In the genomic region with DNA sequence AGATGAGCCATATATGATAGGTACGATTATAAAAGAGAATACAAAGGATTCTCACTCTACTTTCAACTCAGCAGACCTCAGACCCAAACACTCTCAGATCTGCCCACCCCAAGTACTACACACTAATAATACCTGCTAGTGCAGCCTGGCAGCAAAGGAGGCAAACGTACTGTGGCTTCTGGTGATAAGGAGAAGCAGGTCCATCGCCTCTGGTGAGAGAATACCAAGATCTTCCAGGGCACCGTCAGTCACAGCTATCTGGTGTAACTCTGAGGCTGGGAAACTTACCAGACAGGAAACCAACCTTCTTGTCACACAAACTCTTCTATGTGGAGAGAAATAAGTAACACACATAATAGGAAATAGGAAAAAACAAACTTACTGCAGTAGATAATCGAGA, we compare ENCODE assay signal across 27 mouse cellular contexts. TPM values are rescaled to one million over a fixed set of nuclear protein-coding genes. Genes with fewer than 3 reads are reported as not detected.
DNase-seq lines count a peak whose midpoint lies in the region; ATAC-seq and TF ChIP-seq lines count a peak whose summit lies in the region.
"Had no signal": no experiment of that assay in that cellular context is flagged by ENCODE, and none has a peak within 500 bp of the region (broad histone marks: within the 10 kb centered on the region; RNA-seq: fewer than 3 reads in every experiment).

No protein-coding gene starts in this region.

- no peak for TF ChIP-seq CTCF in MEL (IDR thresholded peaks at IDR 0.05 in 2 of 3, conservative IDR thresholded peaks at IDR 0.05 in 1 of 3; ENCODE audit: control insufficient read depth in 1 of 3, insufficient read depth in 1 of 3, low read depth in 2 of 3, low read length in 3 of 3, poor library complexity in 1 of 3, severe bottlenecking in 1 of 3)
- TF ChIP-seq CTCF in liver, embryonic 14.5 days (IDR thresholded peaks at IDR 0.05; ENCODE audit: low read depth) = no peak

- DNase-seq in 416B (ENCODE audit: low read depth) (peak; percentile 42), MEL (ENCODE audit: low read depth, low spot score) (peak; percentile 44)
- DNase-seq in liver, embryonic 14.5 days (ENCODE audit: low read depth in 3 of 3, low spot score in 3 of 3) = peak in 1 of 3 experiments; percentile 3
- no peak for DNase-seq in left cerebral cortex, postnatal 25 days (ENCODE audit: low spot score in 2 of 2)
- no peak for DNase-seq in layer of hippocampus, postnatal 14 days (ENCODE audit: low spot score in 2 of 2)
- DNase-seq in layer of hippocampus, adult 11-12 months (ENCODE audit: low spot score) = no peak
- DNase-seq: adrenal gland, adult 2 months; adrenal gland, postnatal 25 days; B cell, adult 2 months; cerebellum, adult 11 months; cerebellum, adult 8-10 months; cerebellum, postnatal 14 days; forebrain, postnatal 0 days; gastrocnemius, postnatal 14 days; heart, adult 18-20 months; heart, postnatal 14 days had no signal

- no peak for TF ChIP-seq POLR2A in MEL (IDR thresholded peaks at IDR 0.05; ENCODE audit: control insufficient read depth in 1 of 2, insufficient read depth in 1 of 2, low read depth in 1 of 2, low read length in 2 of 2, poor library complexity in 1 of 2)

- no peaks in the 10 kb centered on the region for H3K79me2 ChIP-seq in MEL (ENCODE audit: control insufficient read depth, insufficient read depth, low read length, poor library complexity)

- peaks cover 0 to 14% of the 10 kb centered on the region in 2 experiments; a peak in 1 of 4 replicates for H3K4me1 ChIP-seq in MEL (ENCODE audit: control insufficient read depth in 1 of 2, insufficient read depth in 2 of 2, low read length in 2 of 2)
- peaks cover 0 to 11% of the 10 kb centered on the region in 2 experiments; a peak in 3 of 4 replicates for H3K4me1 ChIP-seq in liver, embryonic 14.5 days (replicated peaks; ENCODE audit: control insufficient read depth in 2 of 2, insufficient read depth in 2 of 2, low read length in 1 of 2)
- H3K4me1 ChIP-seq: embryonic facial prominence, embryonic 13.5 days; forebrain, embryonic 13.5 days; heart, embryonic 10.5 days; hindbrain, embryonic 10.5 days; intestine, embryonic 15.5 days had no signal

- no peak for TF ChIP-seq RAD21 in MEL (IDR thresholded peaks at IDR 0.05; ENCODE audit: low read depth, low read length)

- ATAC-seq in granulocyte monocyte progenitor cell, adult 5-6 weeks (replicated peaks; ENCODE audit: poor library complexity, severe bottlenecking) = peak; percentile 30; the same call in 1 of the 2 replicates
- ATAC-seq in liver, embryonic 14.5 days (ENCODE audit: insufficient read depth) = peak; percentile 47; the same call in 1 of the 2 replicates
- ATAC-seq: activated CD4-positive, CD25-positive, alpha-beta regulatory T cell, adult 4 months; CD4-positive, CD25-positive, alpha-beta regulatory T cell, adult 4 months; forebrain, embryonic 13.5 days; forebrain, postnatal 0 days; intestine, embryonic 15.5 days; Patski had no signal

- intact Hi-C loops in left cerebral cortex, postnatal 25 days (cut with DNase I) = no loop called here

- H3K36me3 ChIP-seq in MEL (ENCODE audit: control insufficient read depth in 1 of 2, insufficient read depth in 2 of 2, low read length in 2 of 2) = peaks cover 0 to 9% of the 10 kb centered on the region in 2 experiments; a peak in 2 of 4 replicates
- H3K36me3 ChIP-seq in liver, embryonic 14.5 days (replicated peaks; ENCODE audit: control insufficient read depth, insufficient read depth, low read depth) = no peaks in the 10 kb centered on the region
- H3K36me3 ChIP-seq: embryonic facial prominence, embryonic 13.5 days; G1E; heart, embryonic 10.5 days; hindbrain, embryonic 10.5 days; intestine, embryonic 15.5 days had no signal

- WGBS in liver, embryonic 14.5 days (ENCODE audit: insufficient replicate concordance) = 16% methylated on average over 5 of the region's 5 CpGs

- no peak overlapping the region for H3K9ac ChIP-seq in MEL (ENCODE audit: control insufficient read depth, low read depth, low read length, poor library complexity, severe bottlenecking)
- no peak overlapping the region for H3K9ac ChIP-seq in liver, embryonic 14.5 days (replicated peaks)
- H3K9ac ChIP-seq: embryonic facial prominence, embryonic 13.5 days; forebrain, embryonic 13.5 days; forebrain, postnatal 0 days; hindbrain, embryonic 14.5 days; intestine, embryonic 15.5 days had no signal

- H3K4me3 ChIP-seq in MEL (ENCODE audit: control insufficient read depth in 1 of 2, insufficient read depth in 1 of 2, low read depth in 2 of 2, low read length in 2 of 2) = no peak overlapping the region
- no peak overlapping the region for H3K4me3 ChIP-seq in liver, embryonic 14.5 days (ENCODE audit: insufficient read depth in 1 of 2, low read depth in 2 of 2, low read length in 2 of 2)
- H3K4me3 ChIP-seq: embryonic facial prominence, embryonic 13.5 days; forebrain, embryonic 13.5 days; heart, embryonic 10.5 days; hindbrain, embryonic 10.5 days; intestine, embryonic 15.5 days had no signal

- no peaks in the 10 kb centered on the region for H3K9me3 ChIP-seq in MEL (replicated peaks; ENCODE audit: insufficient read depth, low read length)
- H3K9me3 ChIP-seq in liver, embryonic 14.5 days (ENCODE audit: control insufficient read depth, low read length) = no peaks in the 10 kb centered on the region; the same call in 1 of the 2 replicates
- H3K9me3 ChIP-seq: forebrain, embryonic 13.5 days; heart, embryonic 10.5 days; intestine, embryonic 15.5 days had no signal

- H3K27ac ChIP-seq in MEL (ENCODE audit: control insufficient read depth, low read depth, low read length) = no peak overlapping the region
- no peak overlapping the region for H3K27ac ChIP-seq in liver, embryonic 14.5 days
- H3K27ac ChIP-seq: embryonic facial prominence, embryonic 13.5 days; forebrain, embryonic 13.5 days; heart, embryonic 10.5 days; hindbrain, embryonic 10.5 days; hindbrain, embryonic 14.5 days; intestine, embryonic 15.5 days had no signal

- no peaks in the 10 kb centered on the region for H3K27me3 ChIP-seq in MEL (ENCODE audit: control insufficient read depth in 1 of 2, insufficient read depth in 2 of 2, low read length in 2 of 2)
- no peaks in the 10 kb centered on the region for H3K27me3 ChIP-seq in liver, embryonic 14.5 days (ENCODE audit: control insufficient read depth, insufficient read depth, low read length)
- H3K27me3 ChIP-seq: embryonic facial prominence, embryonic 13.5 days; forebrain, embryonic 13.5 days; intestine, embryonic 15.5 days; Patski had no signal

- 0 out of 4 replicates have a peak, but pooled peaks of 1 of the 2 experiments have one; percentile 6 for TF ChIP-seq EP300 in MEL (IDR thresholded peaks at IDR 0.05; ENCODE audit: low read depth in 1 of 2, low read length in 2 of 2)
- no peak for TF ChIP-seq EP300 in liver, embryonic 14.5 days (IDR thresholded peaks at IDR 0.05; ENCODE audit: low read depth)

- H3K4me2 ChIP-seq in liver, embryonic 14.5 days (ENCODE audit: low read depth) = no peak overlapping the region
- H3K4me2 ChIP-seq: embryonic facial prominence, embryonic 13.5 days; forebrain, embryonic 13.5 days; hindbrain, embryonic 14.5 days; intestine, embryonic 15.5 days had no signal

TF ChIP-seq in MEL, 35 proteins besides CTCF, POLR2A, EP300 and RAD21:
- TF ChIP-seq GATA1 (IDR thresholded peaks at IDR 0.05; ENCODE audit: low read depth, low read length) (0 out of 2 replicates have a peak, but pooled peaks have one; percentile 24), BHLHE40 (IDR thresholded peaks at IDR 0.05; ENCODE audit: borderline replicate concordance, low read depth, low read length) (no peak)
TF ChIP-seq in MEL: peak in this region for 1.

RNA-seq across cellular contexts. Expression of gene Slc41a2, which starts 24.6 kb away (rescaled TPM):
- total RNA-seq in MEL (2012; rRNA removed) = not detected in 2 replicates
- polyA plus RNA-seq in MEL (2012; ENCODE audit: insufficient read depth in 1 of 2, insufficient read length in 2 of 2, low read depth in 1 of 2, low replicate concordance in 2 of 2, missing spikeins in 1 of 2) = not detected
- 0.09 TPM in 1 of 2 replicates, not detected in the other for total RNA-seq in granulocyte monocyte progenitor cell, adult 5-6 weeks (2014; fragmentation: Nextera tagmentation)
- not detected in 2 replicates for total RNA-seq in granulocyte monocyte progenitor cell, adult 5-6 weeks (2017)
- 0.03 and 0.06 TPM in 2 replicates for polyA plus RNA-seq in liver, embryonic 14.5 days (2012; rRNA removed)
- 0.04 and 0.14 TPM in 2 replicates for polyA plus RNA-seq in liver, embryonic 14.5 days (2014; fragmentation: Nextera tagmentation; extraction: Ambion mirVana)
- 10 to 100 TPM; 24.0 to 30.0 TPM for total RNA-seq in left cerebral cortex, postnatal 25 days (2021)
- 10 to 100 TPM; 27.3 to 30.7 TPM for total RNA-seq in layer of hippocampus, postnatal 14 days (2021)
- polyA plus RNA-seq: G1E had no signal

RNA-seq across cellular contexts. Expression of gene D10Wsu102e, which starts 47.0 kb away (rescaled TPM):
- total RNA-seq in MEL (2012; rRNA removed) = 2.1 and 2.2 TPM in 2 replicates
- polyA plus RNA-seq in MEL (2012; ENCODE audit: insufficient read depth in 1 of 2, insufficient read length in 2 of 2, low read depth in 1 of 2, low replicate concordance in 2 of 2, missing spikeins in 1 of 2) = 1 to 10 TPM; 1.9 to 2.7 TPM
- 0.80 and 0.92 TPM in 2 replicates for total RNA-seq in granulocyte monocyte progenitor cell, adult 5-6 weeks (2014; fragmentation: Nextera tagmentation)
- total RNA-seq in granulocyte monocyte progenitor cell, adult 5-6 weeks (2017) = 0.90 and 0.93 TPM in 2 replicates
- 0.16 and 0.19 TPM in 2 replicates for polyA plus RNA-seq in liver, embryonic 14.5 days (2012; rRNA removed)
- 0.20 TPM in 2 replicates for polyA plus RNA-seq in liver, embryonic 14.5 days (2014; fragmentation: Nextera tagmentation; extraction: Ambion mirVana)
- total RNA-seq in left cerebral cortex, postnatal 25 days (2021) = 1 to 10 TPM; 3.3 to 3.7 TPM
- 1 to 10 TPM; 2.5 to 2.6 TPM for total RNA-seq in layer of hippocampus, postnatal 14 days (2021)

Comparison
In these comparisons a context has a peak if more than half of its experiments do, and no peak if none do; other contexts are left out.
1. DNase-seq: peak in 416B (single experiment) and MEL (single experiment); none in left cerebral cortex, postnatal 25 days (0 of 2), layer of hippocampus, postnatal 14 days (0 of 2) and layer of hippocampus, adult 11-12 months (single experiment).
2. RNA of gene Slc41a2, which starts 24.6 kb away (total RNA-seq): 27.3 to 30.7 TPM in layer of hippocampus, postnatal 14 days and 24.0 to 30.0 TPM in left cerebral cortex, postnatal 25 days; not detected in MEL and 0.09 TPM in granulocyte monocyte progenitor cell, adult 5-6 weeks; every median in the first group is over 10 times any median in the second.